Mouse (Mus musculus): Measurements from ENCODE around the gene Crip1. TPM values are rescaled to one million over a fixed set of nuclear protein-coding genes. Genes with fewer than 3 reads are reported as not detected.

Crip1 gene
- polyA plus RNA-seq, 1 experiment = 55.5 TPM

DNA sequence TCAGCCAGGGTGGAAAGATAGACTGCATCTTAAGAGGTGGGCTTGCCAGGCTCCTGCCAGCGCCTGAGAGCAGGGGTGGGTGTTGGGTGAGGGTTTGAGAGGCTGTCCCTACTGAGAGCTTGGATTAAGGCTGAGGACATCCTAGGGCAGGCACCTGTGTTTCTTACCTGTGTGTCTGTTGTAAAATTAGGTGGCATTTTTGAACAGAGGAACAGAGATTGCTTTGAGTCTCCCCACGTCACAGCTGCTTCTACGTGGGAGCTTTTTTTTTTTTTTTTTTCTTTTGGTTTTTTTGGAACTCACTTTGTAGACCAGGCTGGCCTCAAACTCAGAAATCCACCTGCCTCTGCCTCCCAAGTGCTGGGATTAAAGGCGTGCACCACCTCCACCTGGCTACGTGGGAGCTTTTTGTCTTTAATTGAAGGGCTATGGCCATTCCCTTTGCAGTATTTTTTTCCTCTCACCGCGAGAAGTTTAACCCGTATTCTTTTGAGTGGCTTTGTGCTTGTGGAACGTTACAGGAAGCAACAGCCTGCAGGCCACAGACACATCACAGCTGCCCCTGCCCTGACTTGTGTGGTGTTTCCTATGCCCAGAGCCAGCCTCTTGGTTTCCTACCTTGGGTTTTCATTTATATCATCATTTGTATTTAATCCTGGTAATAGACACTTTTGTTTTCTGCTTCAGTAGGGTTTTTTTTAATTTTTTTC is 44.7 kb upstream of the Crip1 start:
- Histone ChIP-seq H3K27me3 (ENCODE audit: control insufficient read depth, insufficient read depth, low read length) (no peaks in the 10 kb centered on the region), H3K4me1 (ENCODE audit: control insufficient read depth, insufficient read depth, low read length) (peaks cover 34% of the 10 kb centered on the region), H3K4me3 (replicated peaks; ENCODE audit: insufficient read depth, low read depth, low read length) (no peak overlapping the region), H3K27ac (ENCODE audit: insufficient read depth, low read length) (no peak overlapping the region)
- WGBS = 71% methylated on average over 9 of the region's 9 CpGs
- TF ChIP-seq CTCF (IDR thresholded peaks at IDR 0.05; ENCODE audit: borderline replicate concordance, insufficient read depth, low read depth, low read length) (no peak), POLR2A (IDR thresholded peaks at IDR 0.05; ENCODE audit: borderline replicate concordance, insufficient read depth, low read length) (no peak)
- DNase-seq = no peak

DNA sequence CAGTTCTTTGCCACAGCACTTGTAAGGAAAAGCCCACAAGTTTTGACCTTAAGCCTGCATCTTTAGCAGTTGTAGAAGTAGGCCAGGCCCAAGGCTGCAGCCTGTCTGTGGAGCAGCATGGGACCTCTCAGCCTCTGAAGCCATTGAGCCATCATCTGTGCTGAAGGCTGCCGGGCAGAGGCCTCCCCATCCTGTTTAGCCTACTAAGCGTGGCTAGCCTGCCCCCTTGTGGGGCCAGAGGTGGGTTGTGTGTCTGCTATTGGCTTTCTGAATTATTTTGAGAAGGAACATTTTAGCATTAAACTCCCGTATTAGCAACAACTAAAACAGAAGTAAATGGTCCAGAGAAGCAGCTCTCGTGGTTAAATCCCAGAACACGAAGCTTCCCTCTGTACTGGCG is 43.7 kb upstream of the Crip1 start:
- H3K4me1 ChIP-seq (ENCODE audit: control insufficient read depth, insufficient read depth, low read length) = peaks cover 34% of the 10 kb centered on the region
- no peak for TF ChIP-seq POLR2A (IDR thresholded peaks at IDR 0.05; ENCODE audit: borderline replicate concordance, insufficient read depth, low read length)
- TF ChIP-seq CTCF (IDR thresholded peaks at IDR 0.05; ENCODE audit: borderline replicate concordance, insufficient read depth, low read depth, low read length) = peak; percentile 76
- H3K27ac ChIP-seq (ENCODE audit: insufficient read depth, low read length) = no peak overlapping the region
- H3K27me3 ChIP-seq (ENCODE audit: control insufficient read depth, insufficient read depth, low read length) = no peaks in the 10 kb centered on the region
- whole genome bisulfite sequencing = 41% methylated on average over 6 of the region's 6 CpGs
- DNase-seq = peak; percentile 71 to 72
- H3K4me3 ChIP-seq (replicated peaks; ENCODE audit: insufficient read depth, low read depth, low read length) = no peak overlapping the region

DNA sequence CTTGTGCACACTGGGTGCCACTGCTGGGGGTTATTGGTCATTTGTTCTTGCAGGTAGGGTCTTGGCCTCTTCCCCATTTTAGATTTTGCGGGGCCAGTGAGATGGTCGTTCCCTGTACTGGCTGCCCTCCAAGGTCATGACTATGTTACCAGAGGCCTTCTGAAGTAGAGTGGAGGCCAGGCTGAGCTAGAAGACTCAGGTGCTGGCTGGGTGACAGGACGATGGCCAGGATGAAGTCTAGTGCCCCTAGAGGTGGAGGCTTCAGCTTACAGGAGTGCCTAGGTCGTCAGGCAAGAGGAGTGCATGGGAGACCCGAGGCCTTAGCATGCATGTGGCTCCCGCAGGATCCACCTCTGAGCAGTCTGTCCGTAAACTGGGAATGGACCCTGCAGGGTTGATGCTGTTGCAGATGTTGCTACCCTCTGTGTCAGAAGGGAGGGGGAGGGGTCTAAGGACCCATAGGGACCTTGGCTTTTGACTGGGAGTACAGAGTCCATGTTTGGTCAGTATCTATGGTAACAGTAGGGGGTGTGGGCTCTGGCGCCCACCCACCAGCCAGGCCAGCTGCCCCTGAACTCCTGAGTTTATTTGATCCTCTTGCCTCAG is 42.2 kb upstream of the Crip1 start:
- peak; percentile 34 to 36 for DNase-seq
- TF ChIP-seq POLR2A (IDR thresholded peaks at IDR 0.05; ENCODE audit: borderline replicate concordance, insufficient read depth, low read length) = no peak
- peak; percentile 38; the same call in 1 of the 2 replicates for TF ChIP-seq CTCF (IDR thresholded peaks at IDR 0.05; ENCODE audit: borderline replicate concordance, insufficient read depth, low read depth, low read length)
- H3K27ac ChIP-seq (ENCODE audit: insufficient read depth, low read length) = no peak overlapping the region
- peaks cover 40% of the 10 kb centered on the region for H3K4me1 ChIP-seq (ENCODE audit: control insufficient read depth, insufficient read depth, low read length)
- 72% methylated on average over 8 of the region's 8 CpGs for WGBS
- no peak overlapping the region for H3K4me3 ChIP-seq (replicated peaks; ENCODE audit: insufficient read depth, low read depth, low read length)
- H3K27me3 ChIP-seq (ENCODE audit: control insufficient read depth, insufficient read depth, low read length) = no peaks in the 10 kb centered on the region

DNA sequence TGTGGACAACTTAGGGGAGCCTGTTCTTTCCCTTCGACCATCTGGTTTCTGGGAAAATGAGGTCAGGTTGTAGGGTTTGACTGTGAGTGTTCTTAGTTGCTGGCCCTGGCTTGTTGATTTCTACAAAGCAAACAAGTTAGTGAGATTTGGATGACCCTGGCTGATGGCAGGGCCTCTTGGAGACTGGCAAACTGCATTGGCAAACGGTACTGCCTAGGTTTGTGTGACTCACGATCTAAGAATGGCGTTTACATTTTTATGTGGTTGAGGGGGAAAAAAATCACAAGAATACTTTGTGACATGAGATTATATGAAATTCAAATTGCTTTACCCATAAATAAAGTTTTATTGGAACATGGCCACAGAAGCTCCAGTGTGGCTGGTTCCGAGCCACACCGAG is 39.7 kb upstream of the Crip1 start:
- no peak overlapping the region for H3K4me3 ChIP-seq (replicated peaks; ENCODE audit: insufficient read depth, low read depth, low read length)
- H3K27ac ChIP-seq (ENCODE audit: insufficient read depth, low read length) = no peak overlapping the region
- DNase-seq = peak in 1 of 2 experiments; percentile 40
- 38% methylated on average over 6 of the region's 6 CpGs for WGBS
- no peak for TF ChIP-seq POLR2A (IDR thresholded peaks at IDR 0.05; ENCODE audit: borderline replicate concordance, insufficient read depth, low read length)
- no peak for TF ChIP-seq CTCF (IDR thresholded peaks at IDR 0.05; ENCODE audit: borderline replicate concordance, insufficient read depth, low read depth, low read length)
- H3K27me3 ChIP-seq (ENCODE audit: control insufficient read depth, insufficient read depth, low read length) = no peaks in the 10 kb centered on the region
- H3K4me1 ChIP-seq (ENCODE audit: control insufficient read depth, insufficient read depth, low read length) = peaks cover 34% of the 10 kb centered on the region

DNA sequence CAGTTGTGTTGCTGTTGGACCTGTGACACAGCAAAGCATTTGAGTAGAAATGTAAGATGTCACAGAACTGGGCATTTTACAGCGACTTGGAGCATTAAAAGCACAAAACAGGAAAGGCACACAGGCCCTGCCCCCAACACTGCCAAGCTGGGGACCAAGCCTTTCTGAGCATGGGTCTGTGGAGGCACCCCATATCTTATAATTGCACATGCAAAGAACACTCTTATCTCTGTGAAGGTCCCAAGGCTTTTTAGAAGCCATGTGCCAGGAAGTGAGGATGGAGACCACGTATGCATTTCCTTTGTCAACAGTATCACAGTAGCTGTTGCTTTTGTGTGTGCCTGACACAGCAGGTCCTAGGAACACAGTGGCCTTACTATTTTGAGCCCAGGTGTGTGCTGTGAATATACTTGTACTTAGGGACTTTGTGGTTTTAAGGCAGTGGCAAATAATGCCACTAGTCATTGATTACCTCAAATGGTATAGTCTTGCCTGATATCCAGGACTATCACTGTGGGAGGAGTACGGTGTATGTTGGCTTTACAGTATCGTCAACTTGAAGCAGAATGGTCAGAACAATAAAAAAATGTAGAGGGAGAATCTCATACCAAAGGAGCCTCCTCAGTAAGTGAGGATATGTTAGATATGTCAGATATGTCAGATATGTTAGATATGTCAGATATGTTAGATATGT is 38.5 kb upstream of the Crip1 start:
- 83% methylated on average over 4 of the region's 4 CpGs for WGBS
- Histone ChIP-seq H3K27me3 (ENCODE audit: control insufficient read depth, insufficient read depth, low read length) (no peaks in the 10 kb centered on the region), H3K27ac (ENCODE audit: insufficient read depth, low read length) (no peak overlapping the region), H3K4me3 (replicated peaks; ENCODE audit: insufficient read depth, low read depth, low read length) (no peak overlapping the region), H3K4me1 (ENCODE audit: control insufficient read depth, insufficient read depth, low read length) (peaks cover 35% of the 10 kb centered on the region)
- no peak for DNase-seq
- TF ChIP-seq POLR2A (IDR thresholded peaks at IDR 0.05; ENCODE audit: borderline replicate concordance, insufficient read depth, low read length) (no peak), CTCF (IDR thresholded peaks at IDR 0.05; ENCODE audit: borderline replicate concordance, insufficient read depth, low read depth, low read length) (no peak)

DNA sequence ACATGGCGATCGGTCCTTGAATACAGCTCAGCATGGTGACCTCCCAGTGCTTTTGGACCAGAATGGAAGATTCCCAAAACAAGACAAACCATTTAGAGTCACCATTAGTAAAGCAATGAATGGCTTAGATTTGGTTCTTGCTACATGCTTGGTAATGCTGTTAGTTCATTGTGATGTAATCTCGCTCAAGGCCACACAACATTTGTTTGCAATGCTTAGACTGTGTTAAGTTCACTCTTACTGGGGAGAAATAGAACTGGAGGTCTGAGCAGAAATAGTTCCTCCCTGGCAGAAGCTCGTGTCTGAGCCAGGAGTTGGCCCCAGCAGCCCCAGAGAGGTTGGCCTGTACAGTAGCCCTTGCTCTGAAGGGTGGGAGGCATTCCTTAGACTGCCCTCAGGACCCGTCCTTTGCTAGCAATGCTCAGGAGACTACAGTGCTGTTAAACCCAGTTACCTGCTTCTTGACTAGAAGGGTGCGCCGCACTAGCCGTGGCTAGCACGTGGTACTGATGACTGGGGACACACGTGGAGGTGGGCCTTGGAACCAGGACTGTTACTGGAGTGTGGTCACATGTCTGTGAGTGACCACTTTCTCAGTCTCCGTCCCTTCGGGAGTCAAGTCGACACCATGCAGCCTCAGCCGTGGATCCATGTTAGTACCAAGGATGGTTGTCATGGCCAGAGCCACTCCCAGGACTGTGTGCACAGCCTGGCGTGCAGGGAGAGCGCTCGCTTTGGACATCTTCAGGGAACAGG is 37.4 kb upstream of the Crip1 start:
- no peak for DNase-seq
- H3K27ac ChIP-seq (ENCODE audit: insufficient read depth, low read length) = no peak overlapping the region
- WGBS = 61% methylated on average over 17 of the region's 17 CpGs
- TF ChIP-seq CTCF (IDR thresholded peaks at IDR 0.05; ENCODE audit: borderline replicate concordance, insufficient read depth, low read depth, low read length) = no peak
- TF ChIP-seq POLR2A (IDR thresholded peaks at IDR 0.05; ENCODE audit: borderline replicate concordance, insufficient read depth, low read length) = no peak
- H3K27me3 ChIP-seq (ENCODE audit: control insufficient read depth, insufficient read depth, low read length) = no peaks in the 10 kb centered on the region
- peaks cover 30% of the 10 kb centered on the region for H3K4me1 ChIP-seq (ENCODE audit: control insufficient read depth, insufficient read depth, low read length)
- H3K4me3 ChIP-seq (replicated peaks; ENCODE audit: insufficient read depth, low read depth, low read length) = no peak overlapping the region

DNA sequence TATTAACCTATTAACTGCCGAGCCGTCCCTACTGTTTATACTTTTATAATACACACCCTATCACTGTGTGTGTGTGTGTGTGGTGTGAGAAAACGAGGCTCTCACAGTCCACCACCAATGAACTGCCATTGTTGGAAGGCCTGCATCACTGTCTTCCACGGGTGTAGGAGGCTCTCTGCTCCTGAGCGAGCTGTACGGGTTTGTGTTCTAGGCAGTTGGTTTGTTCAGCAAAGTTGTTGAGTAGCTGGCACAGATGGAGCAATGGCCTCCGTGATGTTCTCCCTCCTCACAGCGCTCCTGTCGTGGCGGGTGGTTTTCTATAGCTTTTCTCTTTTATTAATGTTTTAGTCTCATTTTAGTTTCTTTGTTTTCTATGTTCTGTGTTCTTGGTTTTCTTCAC is 36.3 kb upstream of the Crip1 start:
- TF ChIP-seq CTCF (IDR thresholded peaks at IDR 0.05; ENCODE audit: borderline replicate concordance, insufficient read depth, low read depth, low read length) (no peak), POLR2A (IDR thresholded peaks at IDR 0.05; ENCODE audit: borderline replicate concordance, insufficient read depth, low read length) (no peak)
- H3K4me1 ChIP-seq (ENCODE audit: control insufficient read depth, insufficient read depth, low read length) = peaks cover 30% of the 10 kb centered on the region
- WGBS = 78% methylated on average over 10 of the region's 10 CpGs
- DNase-seq = no peak
- no peaks in the 10 kb centered on the region for H3K27me3 ChIP-seq (ENCODE audit: control insufficient read depth, insufficient read depth, low read length)
- no peak overlapping the region for H3K27ac ChIP-seq (ENCODE audit: insufficient read depth, low read length)
- no peak overlapping the region for H3K4me3 ChIP-seq (replicated peaks; ENCODE audit: insufficient read depth, low read depth, low read length)
